Mouse (Mus musculus) cortical plate, adult 2 months (tissue): ENCODE results near the gene Myt1l.

ENCODE experiments used
- CTCF ChIP-seq: fragments of 200-500 bp; IDR thresholded peaks from 2 replicates; pipeline ENCODE4 v1.5.1; 2011; ENCODE audit warnings: mild to moderate bottlenecking, control low read depth, low read length; ENCODE audit not compliant: insufficient read depth; ENCODE audit errors: extremely low read depth
- POLR2A ChIP-seq: fragments of 200-500 bp; IDR thresholded peaks from 2 replicates; pipeline ENCODE4 v1.6.1; 2011; ENCODE audit warnings: mild to moderate bottlenecking, low read length, control low read depth; ENCODE audit not compliant: insufficient read depth; ENCODE audit errors: extremely low read depth

GRCm38 (mm10) chr12:29945182-29945743 lies 417.1 kb downstream of the Myt1l start:
- no peak for TF ChIP-seq CTCF
- no peak for TF ChIP-seq POLR2A
